Mouse (Mus musculus) midbrain, postnatal 0 days (tissue): ENCODE measurements around the gene Pde5a. TPM values are rescaled to one million over a fixed set of nuclear protein-coding genes. Genes with fewer than 3 reads are reported as not detected.

ENCODE experiments used
- ATAC-seq: fragments of 200-750 bp; cut with Nextera tagmentation; 2 replicates; pipeline ENCODE4 v1.8.0; 2017; ENCODE audit warnings: moderate number of reproducible peaks, mild to moderate bottlenecking, moderate TSS enrichment, moderate library complexity; ENCODE audit not compliant: low FRiP score
- DNase-seq: peaks from one replicate; pipeline ENCODE4 v3.0.0-alpha.2; 2015; ENCODE audit warnings: low spot score
- H3K27ac ChIP-seq: fragments of 300-500 bp; sonication (generic); 2 replicates; pipeline ENCODE4 v1.5.1; 2014; ENCODE audit warnings: low read depth, mild to moderate bottlenecking, low read length, mixed read lengths
- H3K27me3 ChIP-seq: fragments of 300-500 bp; sonication (generic); 2 replicates; pipeline ENCODE4 v1.6.1; 2014; ENCODE audit warnings: low read length, control low read depth, mixed read lengths; ENCODE audit not compliant: insufficient read depth
- H3K36me3 ChIP-seq: fragments of 300-500 bp; sonication (generic); 2 replicates; pipeline ENCODE4 v1.6.1; 2014; ENCODE audit warnings: low read length, control low read depth, mixed read lengths; ENCODE audit not compliant: insufficient read depth
- H3K4me1 ChIP-seq: fragments of 300-500 bp; sonication (generic); 2 replicates; pipeline ENCODE4 v1.6.1; 2014; ENCODE audit warnings: mild to moderate bottlenecking, control low read depth, antibody characterized with exemption, low read length, mixed read lengths; ENCODE audit not compliant: insufficient read depth
- H3K4me2 ChIP-seq: fragments of 300-500 bp; sonication (generic); 2 replicates; pipeline ENCODE4 v1.6.1; 2014; ENCODE audit warnings: low read depth, mild to moderate bottlenecking, low read length, mixed read lengths; ENCODE audit not compliant: poor library complexity, severe bottlenecking
- H3K4me3 ChIP-seq: fragments of 300-500 bp; sonication (generic); 2 replicates; pipeline ENCODE4 v1.5.1; 2014; ENCODE audit warnings: low read depth, mild to moderate bottlenecking, low read length, moderate library complexity
- H3K9ac ChIP-seq: fragments of 300-500 bp; sonication (generic); replicated peaks from 2 replicates; pipeline ENCODE4 v1.6.1; 2014; ENCODE audit warnings: mild to moderate bottlenecking, low read length, moderate library complexity, mixed read lengths; ENCODE audit not compliant: poor library complexity, severe bottlenecking
- H3K9me3 ChIP-seq: fragments of 300-500 bp; sonication (generic); 2 replicates; pipeline ENCODE4 v1.6.1; 2016; ENCODE audit warnings: low read length, control low read depth
- CTCF ChIP-seq: IDR thresholded peaks from 2 replicates; pipeline ENCODE4 v1.5.1; 2016; ENCODE audit warnings: antibody characterized with exemption, mild to moderate bottlenecking
- WGBS: fragments of 180-500 bp; shearing (Covaris S2); extraction: QIAGEN DNeasy Blood & Tissue Kit; methylation state at CpG from one replicate; pipeline ENCODE4 v1.1.7; 2014; 5-methylcytosine and 5-hydroxymethylcytosine counted together
- polyA plus RNA-seq: library from polyadenylated mRNA; unstranded; fragments of >200 nt; fragmentation: Nextera tagmentation; extraction: Ambion mirVana; gene quantifications from 2 replicates; pipeline ENCODE4 v1.2.1, GENCODE M21; 2015
- total RNA-seq: library from RNA; depleted of rRNA; stranded (reverse); fragments of >200 nt; gene quantifications from 2 replicates; pipeline ENCODE4 v1.2.3, GENCODE M21; 2014

Gene Pde5a
- total and polyA plus RNA-seq, 2 experiments from 2014 or later, result 1.0 to 5.5 TPM

DNA sequence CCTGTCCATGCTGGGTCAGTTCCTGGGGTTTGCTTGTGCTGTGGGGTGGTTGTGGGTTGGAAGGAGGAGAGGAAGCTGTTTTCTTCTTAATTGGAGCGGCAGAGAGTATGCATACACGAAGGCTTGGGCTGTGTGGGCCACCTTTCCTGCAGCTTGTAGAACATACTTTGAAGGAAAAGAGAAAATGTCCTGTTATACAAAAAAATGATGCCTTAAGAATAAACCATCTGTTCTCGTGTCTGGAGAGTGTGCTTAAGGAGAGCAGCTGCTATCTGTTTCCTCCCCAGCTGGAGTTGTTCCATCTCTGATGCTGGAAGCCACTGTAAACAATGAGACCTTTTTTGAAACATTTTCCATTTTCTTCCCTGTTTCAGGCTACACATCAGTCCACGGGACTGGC lies 85.8 kb downstream of the Pde5a start:
- ATAC-seq (no peak), DNase-seq (peak; percentile 39)
- Histone ChIP-seq H3K27me3 (no peaks in the 10 kb centered on the region), H3K4me1 (no peaks in the 10 kb centered on the region; the same call in 1 of the 2 replicates), H3K4me2 (no peak overlapping the region), H3K9ac (no peak overlapping the region), H3K9me3 (no peaks in the 10 kb centered on the region), H3K36me3 (no peaks in the 10 kb centered on the region), H3K4me3 (no peak overlapping the region), H3K27ac (no peak overlapping the region)
- TF ChIP-seq CTCF, result no peak
- WGBS, result 61% methylated on average over 4 of the region's 4 CpGs

DNA sequence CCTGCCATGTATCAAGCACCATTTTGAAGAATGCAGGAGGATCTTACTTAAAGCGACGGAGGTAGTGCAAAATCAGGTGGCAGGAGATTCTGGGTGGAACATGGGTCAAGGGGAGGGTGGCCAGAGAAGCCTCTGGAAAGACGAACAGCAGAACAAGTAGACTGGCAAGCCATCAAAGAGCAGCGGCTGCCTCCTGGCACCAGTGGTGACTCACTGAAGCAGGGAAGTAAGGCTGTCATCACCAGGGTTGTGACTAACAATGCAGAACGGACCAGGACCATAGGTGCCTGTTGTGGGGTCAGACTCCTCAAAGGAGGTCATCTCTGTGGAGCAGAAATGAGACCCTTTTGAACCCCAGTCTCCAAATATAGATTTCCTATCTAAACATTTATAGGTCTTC lies 89.5 kb downstream of the Pde5a start:
- no peak overlapping the region for H3K4me3 ChIP-seq
- no peak for DNase-seq
- H3K27me3 ChIP-seq, result no peaks in the 10 kb centered on the region
- H3K27ac ChIP-seq, result no peak overlapping the region
- H3K9ac ChIP-seq, result no peak overlapping the region
- no peak for ATAC-seq
- no peak for TF ChIP-seq CTCF
- 94% methylated on average over 5 of the region's 5 CpGs for WGBS
- H3K36me3 ChIP-seq, result no peaks in the 10 kb centered on the region
- H3K4me2 ChIP-seq, result no peak overlapping the region
- H3K9me3 ChIP-seq, result no peaks in the 10 kb centered on the region
- H3K4me1 ChIP-seq, result no peaks in the 10 kb centered on the region; the same call in 1 of the 2 replicates

DNA sequence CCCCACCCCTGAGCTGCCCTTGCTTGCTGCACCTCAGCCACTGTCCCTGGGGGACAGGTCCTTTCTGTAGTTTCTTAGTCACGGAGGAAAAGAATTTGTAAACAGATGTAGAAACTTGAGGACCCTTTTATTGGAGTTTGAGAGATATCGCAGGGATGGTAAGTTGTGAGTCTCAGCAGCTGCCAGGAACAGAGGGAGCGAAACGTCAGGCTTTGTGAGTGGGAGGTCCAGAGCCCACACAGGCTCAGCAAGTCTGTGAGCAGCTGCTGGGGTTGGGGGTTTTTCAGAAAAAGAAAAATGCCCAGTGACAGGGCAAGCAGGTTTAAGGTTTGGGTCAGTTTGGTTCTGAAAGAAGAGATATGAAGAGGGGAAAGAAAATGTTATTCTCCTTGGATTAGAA lies 92.0 kb downstream of the Pde5a start:
- Histone ChIP-seq H3K27me3 (no peaks in the 10 kb centered on the region), H3K4me1 (no peaks in the 10 kb centered on the region), H3K9me3 (no peaks in the 10 kb centered on the region), H3K4me2 (no peak overlapping the region), H3K4me3 (no peak overlapping the region), H3K9ac (no peak overlapping the region), H3K36me3 (no peaks in the 10 kb centered on the region), H3K27ac (no peak overlapping the region)
- DNase-seq, result no peak
- 62% methylated on average over 4 of the region's 4 CpGs for WGBS
- TF ChIP-seq CTCF, result no peak
- no peak for ATAC-seq

DNA sequence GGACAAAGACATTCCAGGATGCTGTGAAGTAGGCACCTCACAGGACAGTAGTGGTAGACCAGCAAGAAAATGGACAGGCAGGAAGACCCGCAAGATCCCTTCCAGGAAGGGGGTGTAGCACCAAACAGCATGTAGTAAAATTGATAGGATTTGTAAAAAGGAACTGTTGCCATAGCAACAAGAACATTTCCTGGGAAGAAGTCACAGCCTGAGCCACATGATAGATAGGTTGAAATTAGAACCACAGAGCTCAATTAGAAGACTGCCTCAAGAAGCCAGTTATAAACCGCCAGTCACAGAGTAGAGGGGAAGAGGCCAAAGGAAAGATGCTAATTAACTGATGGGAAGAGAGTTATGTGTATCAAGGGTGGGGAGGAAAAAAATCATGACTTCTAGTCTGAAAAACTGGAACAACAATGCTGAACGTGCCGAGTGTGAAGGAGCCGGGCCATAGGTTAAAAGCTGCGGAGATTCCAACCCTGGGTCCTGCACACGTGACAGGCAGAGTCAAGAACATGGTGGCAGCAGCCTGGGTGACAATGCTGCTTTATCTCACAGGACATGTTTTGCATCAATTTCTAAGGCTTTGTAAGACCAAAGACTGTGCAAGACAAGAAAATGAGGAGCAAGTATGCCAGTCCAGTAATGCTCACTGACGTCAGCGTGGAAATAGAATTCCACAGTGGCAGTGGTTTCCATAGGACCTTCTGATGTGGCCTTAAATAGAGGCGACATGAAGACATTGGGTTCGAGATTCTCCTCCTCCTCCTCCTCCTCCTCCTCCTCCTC lies 99.7 kb downstream of the Pde5a start:
- no peaks in the 10 kb centered on the region for H3K27me3 ChIP-seq
- peak overlapping the region; percentile 64; the same call in 1 of the 2 replicates for H3K27ac ChIP-seq
- TF ChIP-seq CTCF, result no peak
- H3K36me3 ChIP-seq, result no peaks in the 10 kb centered on the region
- WGBS, result 72% methylated on average over 11 of the region's 11 CpGs
- no peaks in the 10 kb centered on the region for H3K9me3 ChIP-seq
- H3K9ac ChIP-seq, result no peak overlapping the region
- peak; percentile 72 for ATAC-seq
- no peak overlapping the region for H3K4me2 ChIP-seq
- H3K4me1 ChIP-seq, result peaks cover 3% of the 10 kb centered on the region; the same call in 1 of the 2 replicates
- H3K4me3 ChIP-seq, result no peak overlapping the region
- peak; percentile 73 for DNase-seq

DNA sequence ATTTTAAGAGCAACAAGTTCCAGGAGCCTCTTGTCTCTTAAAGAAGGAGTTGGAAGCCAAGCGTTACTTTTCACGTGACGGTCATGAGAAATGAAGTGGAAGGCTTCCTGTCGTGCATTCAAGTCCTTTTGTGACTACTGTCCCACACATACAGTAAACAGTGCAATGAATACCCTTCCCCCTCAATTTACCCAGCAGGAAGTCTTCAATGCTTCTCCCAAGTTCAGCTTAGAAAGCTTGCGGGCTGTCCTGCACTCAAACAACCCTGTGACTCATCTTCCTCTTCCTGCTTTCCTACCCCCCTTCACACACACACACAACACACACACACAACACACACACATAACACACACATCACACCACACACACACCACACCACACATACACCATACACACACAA lies 105.8 kb downstream of the Pde5a start:
- Histone ChIP-seq H3K4me2 (no peak overlapping the region), H3K4me1 (no peaks in the 10 kb centered on the region), H3K36me3 (no peaks in the 10 kb centered on the region), H3K9me3 (no peaks in the 10 kb centered on the region), H3K27me3 (no peaks in the 10 kb centered on the region), H3K27ac (no peak overlapping the region), H3K4me3 (no peak overlapping the region), H3K9ac (no peak overlapping the region)
- no peak for DNase-seq
- no peak for ATAC-seq
- WGBS, result 75% methylated on average over 5 of the region's 5 CpGs
- no peak for TF ChIP-seq CTCF

DNA sequence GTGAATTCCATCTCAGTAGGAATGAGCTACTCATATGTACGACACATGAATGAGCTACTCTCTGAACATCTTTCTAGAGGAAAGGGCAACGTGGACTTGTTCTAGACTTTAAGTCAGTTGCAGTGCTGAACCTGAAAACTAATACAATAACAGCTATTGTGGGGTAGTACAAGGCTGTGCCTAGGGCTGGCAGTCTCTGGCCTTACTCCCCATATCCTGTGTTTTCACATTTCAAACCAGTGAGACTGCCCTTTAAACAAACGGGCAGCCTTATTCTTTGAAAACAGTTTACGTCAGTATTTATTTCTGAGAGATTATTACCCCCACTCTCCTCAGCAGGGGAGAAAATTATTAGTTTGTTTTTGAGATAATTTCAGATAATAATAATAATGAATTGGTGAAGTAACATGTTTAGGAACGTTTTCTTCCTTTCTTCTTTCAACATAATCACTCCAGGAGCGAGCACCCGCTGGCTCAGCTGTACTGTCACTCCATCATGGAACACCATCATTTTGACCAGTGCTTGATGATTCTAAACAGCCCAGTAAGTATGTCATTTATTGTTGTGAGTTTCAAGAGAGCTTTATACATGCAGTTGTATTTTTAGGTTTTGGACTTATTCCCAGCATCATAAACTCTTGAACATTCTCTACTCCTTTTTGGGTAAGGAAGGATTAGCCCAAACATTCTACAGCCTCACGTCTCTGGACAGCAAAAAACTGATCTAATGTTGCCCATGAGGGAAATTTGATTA lies 106.5 kb downstream of the Pde5a start:
- no peaks in the 10 kb centered on the region for H3K36me3 ChIP-seq
- H3K4me2 ChIP-seq, result no peak overlapping the region
- ATAC-seq (no peak), DNase-seq (no peak)
- no peaks in the 10 kb centered on the region for H3K9me3 ChIP-seq
- H3K4me3 ChIP-seq, result no peak overlapping the region
- no peak overlapping the region for H3K9ac ChIP-seq
- WGBS, result 85% methylated on average over 8 of the region's 8 CpGs
- H3K4me1 ChIP-seq, result no peaks in the 10 kb centered on the region
- no peak for TF ChIP-seq CTCF
- no peak overlapping the region for H3K27ac ChIP-seq
- no peaks in the 10 kb centered on the region for H3K27me3 ChIP-seq
